Mouse (Mus musculus) thymus, postnatal 0 days (tissue): Measurements from ENCODE around the gene Ttll8. TPM values are rescaled to one million over a fixed set of nuclear protein-coding genes. Genes with fewer than 3 reads are reported as not detected.

ENCODE experiments used
- DNase-seq: peaks from one replicate; pipeline ENCODE4 v3.0.0-alpha.2; 2015; ENCODE audit warnings: low spot score
- polyA plus RNA-seq: library from polyadenylated mRNA; unstranded; fragments of >200 nt; fragmentation: Nextera tagmentation; extraction: Ambion mirVana; gene quantifications from 2 replicates; pipeline ENCODE4 v1.2.1, GENCODE M21; 2015

Ttll8 gene
- polyA plus RNA-seq, 1 experiment from 2014 or later, result not detected

- no peak for DNase-seq
Observed at GRCm38 (mm10) chr15:88882851-88883250, 71.4 kb downstream of the Ttll8 start.

GRCm38 (mm10) chr15:88881253-88882044 lies 72.8 kb downstream of the Ttll8 start:
- DNase-seq, result no peak

- no peak for DNase-seq
Observed at GRCm38 (mm10) chr15:88877021-88877400, 77.2 kb downstream of the Ttll8 start.

- peak; percentile 78 for DNase-seq
Observed at GRCm38 (mm10) chr15:88876155-88877020, 77.8 kb downstream of the Ttll8 start.

GRCm38 (mm10) chr15:88875625-88876081 lies 78.6 kb downstream of the Ttll8 start:
- DNase-seq, result no peak

- DNase-seq, result no peak
Observed at GRCm38 (mm10) chr15:88874477-88874876, 79.7 kb downstream of the Ttll8 start.

- no peak for DNase-seq
Observed at GRCm38 (mm10) chr15:88874061-88874460, 80.2 kb downstream of the Ttll8 start.

GRCm38 (mm10) chr15:88870418-88871185 lies 83.6 kb downstream of the Ttll8 start:
- DNase-seq, result no peak

GRCm38 (mm10) chr15:88868024-88868742 lies 86.0 kb downstream of the Ttll8 start:
- no peak for DNase-seq

- no peak for DNase-seq
Observed at GRCm38 (mm10) chr15:88867368-88868023, 86.7 kb downstream of the Ttll8 start.

GRCm38 (mm10) chr15:88866934-88867356 lies 87.3 kb downstream of the Ttll8 start:
- DNase-seq, result no peak

GRCm38 (mm10) chr15:88865888-88866695 lies 88.1 kb downstream of the Ttll8 start:
- no peak for DNase-seq

GRCm38 (mm10) chr15:88865061-88865460 lies 89.2 kb downstream of the Ttll8 start:
- no peak for DNase-seq

- DNase-seq, result no peak
Observed at GRCm38 (mm10) chr15:88864270-88865030, 89.8 kb downstream of the Ttll8 start.

GRCm38 (mm10) chr15:88863695-88864231 lies 90.5 kb downstream of the Ttll8 start:
- peak; percentile 86 for DNase-seq

- DNase-seq, result peak; percentile 48
Observed at GRCm38 (mm10) chr15:88862881-88863694, 91.1 kb downstream of the Ttll8 start.
